Mouse (Mus musculus) testis, adult 2 months (tissue): Measurements from ENCODE around the gene Gm20671. TPM values are rescaled to one million over a fixed set of nuclear protein-coding genes. Genes with fewer than 3 reads are reported as not detected.

Experiments
- H3K27ac ChIP-seq: fragments of 200-500 bp; 2 replicates; pipeline ENCODE4 v1.5.1; 2012; ENCODE audit warnings: low read depth, low read length; ENCODE audit not compliant: control insufficient read depth, insufficient read depth
- H3K27me3 ChIP-seq: fragments of 200-500 bp; 2 replicates; pipeline ENCODE4 v1.6.1; 2012; ENCODE audit warnings: mild to moderate bottlenecking, low read length, moderate library complexity; ENCODE audit not compliant: control insufficient read depth, insufficient read depth
- H3K36me3 ChIP-seq: fragments of 200-500 bp; 2 replicates; pipeline ENCODE4 v1.6.1; 2012; ENCODE audit warnings: mild to moderate bottlenecking, low read length; ENCODE audit not compliant: control insufficient read depth, insufficient read depth
- H3K4me1 ChIP-seq: fragments of 200-500 bp; 2 replicates; pipeline ENCODE4 v1.6.1; 2012; ENCODE audit warnings: low read length; ENCODE audit not compliant: control insufficient read depth, insufficient read depth
- H3K4me3 ChIP-seq: fragments of 200-500 bp; 2 replicates; pipeline ENCODE4 v1.5.1; 2012; ENCODE audit warnings: low read depth, mild to moderate bottlenecking, low read length, moderate library complexity, mixed read lengths; ENCODE audit not compliant: control insufficient read depth
- CTCF ChIP-seq: fragments of 200-500 bp; IDR thresholded peaks from 2 replicates; pipeline ENCODE4 v1.5.1; 2012; ENCODE audit warnings: low read depth, mild to moderate bottlenecking, inconsistent platforms, low read length, moderate library complexity; ENCODE audit not compliant: control insufficient read depth, insufficient read depth, insufficient replicate concordance
- POLR2A ChIP-seq: fragments of 200-500 bp; IDR thresholded peaks from 2 replicates; pipeline ENCODE4 v1.6.1; 2012; ENCODE audit warnings: low read depth, mild to moderate bottlenecking, inconsistent platforms, low read length, moderate library complexity; ENCODE audit not compliant: control insufficient read depth
- polyA plus RNA-seq: library from polyadenylated mRNA; depleted of rRNA; stranded (reverse); fragments of >200 nt; gene quantifications from 2 replicates; pipeline ENCODE4 v1.2.3, GENCODE M21; 2012

Gm20671 gene
- polyA plus RNA-seq, 1 experiment, result 1.0 TPM

DNA sequence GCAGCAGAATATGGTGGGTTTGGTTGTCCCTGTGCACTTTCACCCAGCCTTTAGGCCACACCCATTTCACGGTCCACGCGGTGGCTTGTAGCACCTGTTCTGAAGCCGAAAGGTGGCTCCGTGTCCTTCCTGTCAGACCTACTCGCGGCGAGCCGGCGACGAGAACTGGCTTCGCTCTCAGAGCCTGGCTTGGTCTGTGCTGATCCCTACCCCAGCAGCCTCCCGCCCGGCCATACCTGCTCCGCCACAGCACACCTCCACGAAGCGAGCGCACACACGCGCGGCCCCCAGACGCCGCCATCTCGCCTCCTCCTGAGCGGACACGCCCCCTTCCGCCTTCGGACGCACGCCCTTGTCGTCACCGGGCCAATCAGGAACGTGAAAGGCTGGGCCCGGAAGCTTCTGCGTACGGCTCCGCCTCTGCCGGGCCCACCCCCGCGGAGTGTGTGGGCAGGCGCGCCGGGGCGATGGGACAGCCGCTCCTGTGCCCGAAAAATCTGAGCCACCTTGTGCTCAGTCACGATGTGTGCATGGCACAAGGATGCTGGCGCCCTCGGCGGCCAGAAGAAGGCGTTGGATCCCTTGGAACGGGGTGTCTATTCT is 41.5 kb downstream of the Gm20671 start, which contains the start of gene Pisd:
TSS of gene Pisd (minus strand) at position 334 of the 603 bp plus-strand sequence.
- Histone ChIP-seq H3K4me1 (peaks cover 2% of the 10 kb centered on the region; the same call in 1 of the 2 replicates), H3K27me3 (no peaks in the 10 kb centered on the region), H3K27ac (peak within 1 kb of the TSS; percentile 76), H3K36me3 (no peaks in the 10 kb centered on the region), H3K4me3 (peak within 1 kb of the TSS; percentile 92)
- TF ChIP-seq POLR2A, result peak; percentile 89
- TF ChIP-seq CTCF, result peak; percentile 12; the same call in 1 of the 2 replicates

DNA sequence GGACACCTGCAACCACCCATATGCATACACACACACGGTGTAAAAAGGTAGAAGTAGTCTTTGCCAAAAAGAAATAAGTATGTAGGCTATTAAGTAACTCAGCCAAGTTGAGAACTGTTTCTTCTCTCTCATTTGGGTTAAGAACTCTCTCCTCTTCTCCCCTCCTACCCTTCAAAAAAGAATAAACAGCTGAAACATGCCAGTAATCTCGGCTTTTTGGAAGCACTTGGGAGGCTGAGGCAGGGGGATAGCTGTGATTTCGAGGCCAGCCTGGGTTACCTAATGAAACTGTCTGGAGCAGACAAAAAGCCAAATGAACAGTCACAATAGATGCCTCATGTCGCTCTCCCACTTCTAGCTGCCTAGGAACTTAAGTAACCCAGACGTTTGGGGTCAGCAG is 42.2 kb downstream of the Gm20671 start:
- no peak for TF ChIP-seq CTCF
- no peak for TF ChIP-seq POLR2A
- Histone ChIP-seq H3K36me3 (no peaks in the 10 kb centered on the region), H3K4me3 (peak overlapping the region; percentile 92), H3K27me3 (no peaks in the 10 kb centered on the region), H3K27ac (peak overlapping the region; percentile 62), H3K4me1 (peaks cover 2% of the 10 kb centered on the region; the same call in 1 of the 2 replicates)

DNA sequence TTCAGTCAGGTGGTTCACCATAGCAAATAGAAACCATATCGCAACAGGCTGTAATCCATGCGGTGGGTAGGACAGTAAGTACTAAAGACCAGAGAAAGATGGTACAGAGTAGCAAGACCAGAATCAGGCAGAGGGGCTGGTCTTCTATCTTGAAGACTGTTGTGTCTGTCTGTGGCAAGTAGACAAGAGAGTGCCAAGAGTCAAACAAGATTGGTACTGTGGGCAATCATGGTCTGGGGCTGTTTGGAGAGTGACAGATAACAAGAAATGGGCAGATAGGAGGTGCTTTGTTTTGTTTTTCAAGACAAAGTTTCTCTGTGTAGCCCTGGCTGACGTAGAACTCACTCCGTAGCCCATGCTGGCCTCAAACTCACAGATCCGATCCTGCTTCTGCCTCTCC is 45.3 kb downstream of the Gm20671 start:
- no peak for TF ChIP-seq POLR2A
- no peak for TF ChIP-seq CTCF
- H3K4me1 ChIP-seq, result peaks cover 2% of the 10 kb centered on the region; the same call in 1 of the 2 replicates
- no peak overlapping the region for H3K4me3 ChIP-seq
- H3K27me3 ChIP-seq, result no peaks in the 10 kb centered on the region
- H3K27ac ChIP-seq, result no peak overlapping the region
- H3K36me3 ChIP-seq, result no peaks in the 10 kb centered on the region

DNA sequence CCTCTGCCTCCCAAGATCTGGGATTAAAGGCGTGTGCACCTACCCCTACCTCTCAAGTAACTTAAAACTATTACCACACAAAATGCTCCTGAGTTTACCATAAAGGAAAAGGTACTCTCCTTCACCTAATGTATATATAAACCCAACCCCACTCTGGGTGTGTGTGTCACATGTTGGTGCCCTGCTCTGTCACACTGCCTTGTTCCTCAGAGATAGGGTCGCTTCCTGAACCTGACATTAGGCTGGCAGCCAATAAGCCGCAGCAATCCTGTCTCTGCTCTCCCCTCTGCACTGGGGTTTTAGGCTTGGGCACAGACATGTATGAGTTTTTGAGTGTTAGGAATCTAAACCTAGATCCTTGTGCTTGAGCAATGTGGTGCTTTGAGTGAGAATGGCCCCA is 48.7 kb downstream of the Gm20671 start:
- Histone ChIP-seq H3K36me3 (no peaks in the 10 kb centered on the region; the same call in 1 of the 2 replicates), H3K27me3 (no peaks in the 10 kb centered on the region), H3K4me1 (no peaks in the 10 kb centered on the region), H3K4me3 (no peak overlapping the region), H3K27ac (no peak overlapping the region)
- TF ChIP-seq CTCF (no peak), POLR2A (no peak)

DNA sequence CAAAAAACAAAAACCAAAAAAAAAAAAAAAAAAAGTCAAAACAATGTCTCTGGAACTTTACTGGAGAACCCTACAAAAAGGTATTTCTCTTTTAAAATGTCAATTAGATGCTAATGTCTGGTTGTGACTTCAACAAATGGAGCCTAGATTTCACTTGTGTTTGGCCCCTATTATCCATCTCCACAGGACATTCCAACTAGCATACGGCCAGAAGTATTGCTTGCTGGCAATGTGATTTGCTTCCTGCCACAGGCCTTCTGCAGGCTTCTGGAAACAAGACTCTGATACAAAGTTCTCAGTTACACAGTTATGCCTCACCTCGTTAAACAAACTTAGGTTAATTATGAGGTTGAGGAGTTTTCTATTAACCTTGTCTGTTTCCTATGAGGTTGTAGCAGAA is 54.5 kb downstream of the Gm20671 start:
- no peak overlapping the region for H3K4me3 ChIP-seq

DNA sequence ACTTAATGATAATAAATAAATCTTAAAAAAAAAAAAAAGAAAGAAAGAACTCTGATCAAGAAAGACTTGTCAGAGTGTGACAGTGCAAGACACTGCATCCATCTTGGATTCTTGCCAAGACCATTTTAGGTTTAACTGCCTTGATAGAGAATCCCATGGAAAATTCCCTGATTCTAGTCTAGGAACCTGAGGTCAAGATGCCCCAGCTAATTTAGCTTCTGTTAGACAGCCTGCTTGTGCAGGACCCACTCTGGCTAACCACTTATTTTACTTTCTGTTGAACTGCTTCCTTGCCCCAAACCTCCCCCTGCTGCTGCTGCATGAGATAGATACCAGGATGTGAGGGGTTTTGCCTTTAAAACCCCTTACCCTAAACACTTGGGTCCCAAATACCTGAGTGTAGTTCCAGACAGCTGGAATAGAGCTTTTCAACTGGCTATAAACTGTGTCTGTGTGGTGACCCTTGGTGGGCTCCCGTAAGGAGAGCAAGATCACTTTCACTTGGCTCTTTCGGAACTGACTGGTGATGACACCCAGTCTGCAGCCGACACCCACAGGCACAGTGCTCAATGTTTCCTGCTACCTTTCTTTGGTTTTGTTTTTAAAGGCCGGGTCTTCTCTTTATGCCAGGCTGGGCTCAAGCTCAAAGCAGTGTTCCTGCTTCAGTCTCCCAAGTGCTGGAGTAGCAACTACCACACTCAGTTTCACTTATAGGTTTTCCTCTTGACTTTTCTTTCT is 59.1 kb downstream of the Gm20671 start:
- no peaks in the 10 kb centered on the region for H3K27me3 ChIP-seq
- H3K4me1 ChIP-seq, result no peaks in the 10 kb centered on the region
- TF ChIP-seq CTCF, result no peak
- no peak for TF ChIP-seq POLR2A
- H3K27ac ChIP-seq, result no peak overlapping the region
- no peaks in the 10 kb centered on the region; the same call in 1 of the 2 replicates for H3K36me3 ChIP-seq
- no peak overlapping the region for H3K4me3 ChIP-seq

More for the DNA sequence above, 54.5 kb downstream of the Gm20671 start:
- H3K4me1 ChIP-seq, result no peaks in the 10 kb centered on the region
- H3K27me3 ChIP-seq, result no peaks in the 10 kb centered on the region
- TF ChIP-seq CTCF, result no peak
- no peak overlapping the region for H3K27ac ChIP-seq
- H3K36me3 ChIP-seq, result no peaks in the 10 kb centered on the region; the same call in 1 of the 2 replicates

DNA sequence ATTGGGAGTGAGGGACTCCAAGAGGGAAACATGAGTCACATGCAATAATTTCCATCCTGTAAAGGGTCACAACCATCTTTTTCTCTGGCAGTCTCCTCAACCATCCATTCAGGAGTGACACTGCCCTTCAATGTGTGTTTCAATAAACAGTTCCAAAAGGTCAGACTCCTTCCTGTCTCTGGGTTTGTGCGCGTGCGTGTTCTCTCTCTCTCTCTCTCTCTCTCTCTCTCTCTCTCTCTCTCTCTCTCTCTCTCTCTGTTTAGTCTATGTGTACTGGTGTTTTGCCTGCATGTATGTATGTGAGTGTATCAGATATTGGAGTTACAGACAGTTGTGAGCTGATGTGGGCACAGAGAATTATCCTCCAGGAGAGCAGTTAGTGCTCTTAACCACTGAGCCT is 59.9 kb downstream of the Gm20671 start:
- H3K27me3 ChIP-seq, result no peaks in the 10 kb centered on the region
- H3K4me3 ChIP-seq, result no peak overlapping the region
- no peaks in the 10 kb centered on the region; the same call in 1 of the 2 replicates for H3K36me3 ChIP-seq
- H3K4me1 ChIP-seq, result no peaks in the 10 kb centered on the region
- no peak overlapping the region for H3K27ac ChIP-seq
- TF ChIP-seq POLR2A (no peak), CTCF (no peak)
